Mouse (Mus musculus) midbrain, postnatal 0 days (tissue): ENCODE results near the gene Plcz1. TPM values are rescaled to one million over a fixed set of nuclear protein-coding genes. Genes with fewer than 3 reads are reported as not detected.

ENCODE experiments used
- ATAC-seq: fragments of 200-750 bp; cut with Nextera tagmentation; 2 replicates; pipeline ENCODE4 v1.8.0; 2017; ENCODE audit warnings: moderate number of reproducible peaks, mild to moderate bottlenecking, moderate TSS enrichment, moderate library complexity; ENCODE audit not compliant: low FRiP score
- DNase-seq: peaks from one replicate; pipeline ENCODE4 v3.0.0-alpha.2; 2015; ENCODE audit warnings: low spot score
- H3K27ac ChIP-seq: fragments of 300-500 bp; sonication (generic); 2 replicates; pipeline ENCODE4 v1.5.1; 2014; ENCODE audit warnings: low read depth, mild to moderate bottlenecking, low read length, mixed read lengths
- H3K27me3 ChIP-seq: fragments of 300-500 bp; sonication (generic); 2 replicates; pipeline ENCODE4 v1.6.1; 2014; ENCODE audit warnings: low read length, control low read depth, mixed read lengths; ENCODE audit not compliant: insufficient read depth
- H3K36me3 ChIP-seq: fragments of 300-500 bp; sonication (generic); 2 replicates; pipeline ENCODE4 v1.6.1; 2014; ENCODE audit warnings: low read length, control low read depth, mixed read lengths; ENCODE audit not compliant: insufficient read depth
- H3K4me1 ChIP-seq: fragments of 300-500 bp; sonication (generic); 2 replicates; pipeline ENCODE4 v1.6.1; 2014; ENCODE audit warnings: mild to moderate bottlenecking, control low read depth, antibody characterized with exemption, low read length, mixed read lengths; ENCODE audit not compliant: insufficient read depth
- H3K4me2 ChIP-seq: fragments of 300-500 bp; sonication (generic); 2 replicates; pipeline ENCODE4 v1.6.1; 2014; ENCODE audit warnings: low read depth, mild to moderate bottlenecking, low read length, mixed read lengths; ENCODE audit not compliant: poor library complexity, severe bottlenecking
- H3K4me3 ChIP-seq: fragments of 300-500 bp; sonication (generic); 2 replicates; pipeline ENCODE4 v1.5.1; 2014; ENCODE audit warnings: low read depth, mild to moderate bottlenecking, low read length, moderate library complexity
- H3K9ac ChIP-seq: fragments of 300-500 bp; sonication (generic); replicated peaks from 2 replicates; pipeline ENCODE4 v1.6.1; 2014; ENCODE audit warnings: mild to moderate bottlenecking, low read length, moderate library complexity, mixed read lengths; ENCODE audit not compliant: poor library complexity, severe bottlenecking
- H3K9me3 ChIP-seq: fragments of 300-500 bp; sonication (generic); 2 replicates; pipeline ENCODE4 v1.6.1; 2016; ENCODE audit warnings: low read length, control low read depth
- CTCF ChIP-seq: IDR thresholded peaks from 2 replicates; pipeline ENCODE4 v1.5.1; 2016; ENCODE audit warnings: antibody characterized with exemption, mild to moderate bottlenecking
- WGBS: fragments of 180-500 bp; shearing (Covaris S2); extraction: QIAGEN DNeasy Blood & Tissue Kit; methylation state at CpG from one replicate; pipeline ENCODE4 v1.1.7; 2014; 5-methylcytosine and 5-hydroxymethylcytosine counted together
- polyA plus RNA-seq: library from polyadenylated mRNA; unstranded; fragments of >200 nt; fragmentation: Nextera tagmentation; extraction: Ambion mirVana; gene quantifications from 2 replicates; pipeline ENCODE4 v1.2.1, GENCODE M21; 2015
- total RNA-seq: library from RNA; depleted of rRNA; stranded (reverse); fragments of >200 nt; gene quantifications from 2 replicates; pipeline ENCODE4 v1.2.3, GENCODE M21; 2014; rRNA removed

Gene Plcz1
- total and polyA plus RNA-seq, 2 experiments from 2014 or later, result 0.77 to 0.88 TPM

DNA sequence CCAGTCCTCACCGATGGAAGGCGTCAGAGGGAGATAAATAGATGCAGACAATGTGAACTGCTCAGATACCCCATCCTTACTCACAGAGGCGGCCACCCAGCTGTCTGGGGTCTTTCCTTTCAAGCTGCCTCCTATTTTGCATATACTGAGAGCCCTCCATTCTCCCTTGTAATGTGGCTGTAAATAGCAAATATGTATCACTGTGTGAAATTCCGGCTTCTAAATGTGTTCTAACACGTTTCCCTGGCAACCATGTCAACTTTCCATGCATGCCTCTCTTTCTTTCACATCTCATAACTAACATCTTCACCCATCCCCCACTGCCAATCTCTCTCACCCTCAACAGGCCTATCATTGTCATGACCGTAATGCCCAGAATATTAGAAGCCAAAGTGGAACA is 74.6 kb downstream of the Plcz1 start:
- 9% methylated on average over 6 of the region's 6 CpGs for WGBS
- no peaks in the 10 kb centered on the region for H3K27me3 ChIP-seq
- H3K4me3 ChIP-seq, result no peak overlapping the region
- peak; percentile 44 for ATAC-seq
- H3K4me1 ChIP-seq, result peaks cover 4% of the 10 kb centered on the region; the same call in 1 of the 2 replicates
- H3K9me3 ChIP-seq, result no peaks in the 10 kb centered on the region
- no peak for TF ChIP-seq CTCF
- no peak overlapping the region for H3K4me2 ChIP-seq
- no peak overlapping the region for H3K27ac ChIP-seq
- no peak overlapping the region for H3K9ac ChIP-seq
- no peaks in the 10 kb centered on the region for H3K36me3 ChIP-seq
- DNase-seq, result peak; percentile 74

DNA sequence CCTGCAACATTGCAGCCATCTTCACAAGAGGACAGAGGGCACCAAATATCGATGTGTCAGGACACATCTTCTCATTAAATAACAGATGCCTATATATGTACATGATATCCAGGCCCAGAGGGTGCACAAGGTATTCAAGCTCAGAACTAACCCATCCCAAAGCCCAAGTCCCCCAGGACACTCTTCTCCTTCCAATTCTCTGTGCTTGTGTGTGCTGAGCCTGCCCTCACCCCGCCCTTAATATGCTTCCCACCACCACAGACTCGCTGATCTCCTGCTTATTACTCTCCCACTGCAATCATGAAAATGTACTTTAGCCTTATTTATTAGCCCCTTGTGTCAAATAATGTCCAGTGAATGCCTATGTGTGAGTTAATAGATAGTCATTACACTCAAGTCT is 76.4 kb downstream of the Plcz1 start:
- Histone ChIP-seq H3K36me3 (no peaks in the 10 kb centered on the region), H3K4me3 (no peak overlapping the region), H3K9me3 (no peaks in the 10 kb centered on the region), H3K4me2 (no peak overlapping the region), H3K9ac (no peak overlapping the region), H3K4me1 (peaks cover 4% of the 10 kb centered on the region; the same call in 1 of the 2 replicates), H3K27ac (no peak overlapping the region), H3K27me3 (no peaks in the 10 kb centered on the region)
- DNase-seq (no peak), ATAC-seq (no peak)
- TF ChIP-seq CTCF, result no peak
- WGBS, result 93% methylated on average over 3 of the region's 3 CpGs

DNA sequence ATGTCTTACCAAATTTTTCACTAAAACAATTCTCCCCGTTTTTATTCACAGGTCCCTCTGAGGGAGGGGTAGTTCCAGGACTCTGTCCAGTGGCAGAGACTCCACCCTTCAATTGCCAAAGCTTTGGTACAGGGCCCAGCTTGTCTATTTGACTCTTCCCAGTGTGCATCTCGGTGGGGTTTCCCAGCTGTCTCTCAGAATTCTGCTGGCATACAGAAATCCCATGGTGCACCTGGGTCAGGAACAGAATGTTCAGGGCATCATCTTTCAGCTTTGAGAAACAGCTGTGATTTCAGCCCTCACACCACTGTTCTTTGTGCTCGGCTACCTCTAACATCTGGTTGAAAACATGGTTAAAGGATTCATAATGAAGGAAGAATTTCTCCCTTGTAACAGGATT is 77.5 kb downstream of the Plcz1 start:
- Histone ChIP-seq H3K4me3 (no peak overlapping the region), H3K27ac (no peak overlapping the region), H3K9ac (no peak overlapping the region), H3K36me3 (no peaks in the 10 kb centered on the region), H3K4me2 (no peak overlapping the region), H3K9me3 (no peaks in the 10 kb centered on the region), H3K4me1 (peaks cover 4% of the 10 kb centered on the region; the same call in 1 of the 2 replicates), H3K27me3 (no peaks in the 10 kb centered on the region)
- TF ChIP-seq CTCF, result no peak
- ATAC-seq, result no peak
- 64% methylated on average over 3 of the region's 3 CpGs for WGBS
- peak; percentile 17 for DNase-seq

DNA sequence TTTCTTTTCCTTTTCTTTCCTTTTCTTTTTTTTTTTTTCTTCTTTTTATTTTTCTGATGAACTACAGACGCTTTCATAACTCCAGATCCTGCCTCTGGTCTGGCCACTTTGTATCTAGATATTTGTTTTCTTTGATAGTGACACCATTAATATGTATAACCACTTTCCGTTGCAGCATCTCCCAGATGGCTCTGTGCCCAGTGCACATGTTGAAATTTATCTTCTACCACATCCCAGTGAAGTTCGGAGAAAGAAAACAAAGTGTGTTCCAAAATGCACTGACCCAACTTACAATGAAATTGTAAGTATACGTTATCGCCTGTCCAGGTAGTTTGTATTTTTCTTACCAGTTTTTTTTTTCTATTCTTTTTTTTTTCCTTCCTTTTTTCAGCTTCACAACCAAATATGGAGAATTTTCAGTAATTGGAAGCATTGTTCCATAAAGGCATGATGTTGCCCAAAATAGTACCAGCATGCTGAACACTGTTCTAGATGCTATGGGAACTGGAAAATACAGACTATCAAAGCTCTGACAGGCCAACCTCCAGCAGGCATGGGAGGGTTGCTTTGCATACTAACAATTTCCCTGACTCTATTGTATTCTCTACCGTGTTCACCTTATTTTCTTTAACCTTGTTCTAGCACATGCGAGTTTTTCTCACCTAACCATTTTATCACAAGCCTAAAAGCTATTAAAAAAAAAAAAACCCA is 83.6 kb downstream of the Plcz1 start:
- DNase-seq, result no peak
- ATAC-seq, result no peak
- H3K27ac ChIP-seq, result no peak overlapping the region
- no peaks in the 10 kb centered on the region for H3K9me3 ChIP-seq
- no peaks in the 10 kb centered on the region for H3K4me1 ChIP-seq
- WGBS, result 60% methylated on average over 7 of the region's 7 CpGs
- no peak overlapping the region for H3K9ac ChIP-seq
- no peak overlapping the region for H3K4me2 ChIP-seq
- no peak overlapping the region for H3K4me3 ChIP-seq
- no peaks in the 10 kb centered on the region for H3K36me3 ChIP-seq
- TF ChIP-seq CTCF, result no peak
- H3K27me3 ChIP-seq, result no peaks in the 10 kb centered on the region

DNA sequence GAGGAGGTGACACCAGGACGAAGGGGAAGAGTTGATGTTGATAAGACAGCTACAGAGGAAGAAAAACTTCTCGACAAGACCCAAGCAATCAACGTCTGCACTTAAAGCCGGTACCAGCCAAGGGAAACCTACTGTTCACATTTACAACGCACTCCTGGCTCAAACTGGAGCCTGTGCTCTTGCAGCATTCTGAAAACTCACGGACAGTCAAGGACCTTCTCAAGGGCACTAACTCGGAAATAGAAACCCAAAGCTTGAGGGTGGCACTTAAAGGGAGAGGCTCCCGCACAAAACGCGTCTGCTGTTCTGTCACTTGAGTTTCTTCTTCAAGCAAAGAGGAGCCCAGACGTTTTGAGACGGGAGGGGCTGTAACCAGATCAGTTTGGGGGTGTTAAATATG is 87.7 kb downstream of the Plcz1 start:
- Histone ChIP-seq H3K27me3 (no peaks in the 10 kb centered on the region), H3K36me3 (no peaks in the 10 kb centered on the region), H3K27ac (no peak overlapping the region), H3K9me3 (no peaks in the 10 kb centered on the region), H3K4me3 (no peak overlapping the region), H3K4me1 (no peaks in the 10 kb centered on the region), H3K4me2 (no peak overlapping the region), H3K9ac (no peak overlapping the region)
- no peak for ATAC-seq
- no peak for DNase-seq
- TF ChIP-seq CTCF, result no peak
- WGBS, result 89% methylated on average over 12 of the region's 12 CpGs

DNA sequence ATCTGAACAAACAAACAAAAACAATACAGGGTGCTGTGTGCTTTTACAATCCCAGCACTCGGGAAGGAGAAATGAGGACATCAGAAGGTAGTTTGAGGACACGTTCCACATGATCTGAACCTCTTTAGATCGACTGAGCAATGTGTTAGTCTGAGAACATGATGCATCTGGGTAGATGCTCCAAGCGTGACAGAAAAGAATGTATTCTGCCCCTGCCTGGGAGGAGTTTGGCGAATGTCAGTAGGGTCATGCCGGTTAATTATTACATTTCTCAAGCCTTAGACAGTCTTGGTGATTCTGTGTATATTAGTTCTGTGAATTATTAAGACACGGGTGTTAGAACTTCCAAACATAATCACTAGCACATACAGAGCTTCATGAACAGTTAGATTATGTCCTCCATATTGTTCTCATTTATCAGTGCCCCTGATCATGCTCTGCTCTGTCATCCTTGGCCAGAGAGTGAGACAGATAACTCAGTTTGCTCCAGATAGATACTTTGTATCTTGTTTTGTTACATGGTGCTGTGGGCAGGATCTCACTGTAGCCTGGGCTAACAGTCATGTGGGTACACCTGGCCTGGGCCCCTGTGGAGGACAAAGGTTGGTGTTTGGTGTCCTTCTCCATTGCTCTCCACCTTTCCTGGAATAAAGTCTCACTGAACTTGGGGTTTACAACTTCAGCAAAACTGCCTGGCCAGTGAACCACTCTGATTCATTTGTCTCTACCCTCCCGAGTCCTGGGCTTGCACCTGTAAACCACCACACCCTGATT is 94.0 kb downstream of the Plcz1 start:
- Histone ChIP-seq H3K9ac (no peak overlapping the region), H3K27me3 (no peaks in the 10 kb centered on the region), H3K36me3 (no peaks in the 10 kb centered on the region), H3K9me3 (no peaks in the 10 kb centered on the region), H3K4me1 (no peaks in the 10 kb centered on the region), H3K27ac (no peak overlapping the region), H3K4me2 (no peak overlapping the region), H3K4me3 (no peak overlapping the region)
- 91% methylated on average over 8 of the region's 8 CpGs for WGBS
- ATAC-seq, result no peak
- no peak for TF ChIP-seq CTCF
- DNase-seq, result no peak

Other genes starting within 250 kb of the Plcz1 start
- gene Capza3, start 205 bp downstream of the Plcz1 start, total RNA-seq, result not detected in 2 replicates
- gene Capza3, start 205 bp downstream of the Plcz1 start, polyA plus RNA-seq, result not detected in 2 replicates